Mouse (Mus musculus) forebrain, embryonic 14.5 days (tissue): ENCODE results near the gene Ltbp4. TPM values are rescaled to one million over a fixed set of nuclear protein-coding genes. Genes with fewer than 3 reads are reported as not detected.

ENCODE experiments used
- ATAC-seq: fragments of 200-750 bp; cut with Nextera tagmentation; 2 replicates; pipeline ENCODE4 v1.8.0; 2017; ENCODE audit warnings: mild to moderate bottlenecking, moderate library complexity
- DNase-seq: peaks from one replicate; pipeline ENCODE4 v3.0.0-alpha.2; 2015; ENCODE audit warnings: low spot score
- H3K27ac ChIP-seq: fragments of 300-500 bp; sonication (generic); 2 replicates; pipeline ENCODE4 v1.5.1; 2014; ENCODE audit warnings: low read depth, mild to moderate bottlenecking, control low read depth, low read length, moderate library complexity
- H3K27me3 ChIP-seq: fragments of 300-500 bp; sonication (generic); replicated peaks from 2 replicates; pipeline ENCODE4 v1.6.1; 2014; ENCODE audit warnings: low read length, control low read depth, mixed read lengths; ENCODE audit not compliant: control insufficient read depth, insufficient read depth
- H3K36me3 ChIP-seq: fragments of 300-500 bp; sonication (generic); 2 replicates; pipeline ENCODE4 v1.6.1; 2014; ENCODE audit warnings: low read length, control low read depth; ENCODE audit not compliant: control insufficient read depth, insufficient read depth
- H3K4me1 ChIP-seq: fragments of 300-500 bp; sonication (generic); 2 replicates; pipeline ENCODE4 v1.6.1; 2014; ENCODE audit warnings: antibody characterized with exemption, low read length, control low read depth; ENCODE audit not compliant: control insufficient read depth, insufficient read depth
- H3K4me2 ChIP-seq: fragments of 300-500 bp; sonication (generic); 2 replicates; pipeline ENCODE4 v1.6.1; 2014; ENCODE audit warnings: mild to moderate bottlenecking, control low read depth, low read length
- H3K4me3 ChIP-seq: fragments of 300-500 bp; sonication (generic); 2 replicates; pipeline ENCODE4 v1.5.1; 2014; ENCODE audit warnings: low read depth, low read length, control low read depth
- H3K9ac ChIP-seq: fragments of 300-500 bp; sonication (generic); 2 replicates; pipeline ENCODE4 v1.6.1; 2014; ENCODE audit warnings: mild to moderate bottlenecking, low read length, control low read depth, moderate library complexity
- H3K9me3 ChIP-seq: fragments of 300-500 bp; sonication (generic); replicated peaks from 2 replicates; pipeline ENCODE4 v1.6.1; 2016; ENCODE audit warnings: low read length, control low read depth, mixed read lengths; ENCODE audit not compliant: control insufficient read depth
- WGBS: fragments of 180-500 bp; shearing (Covaris S2); extraction: QIAGEN DNeasy Blood & Tissue Kit; methylation state at CpG from one replicate; pipeline ENCODE4 v1.1.7; 2014; 5-methylcytosine and 5-hydroxymethylcytosine counted together
- polyA plus RNA-seq: library from polyadenylated mRNA; unstranded; fragments of >200 nt; fragmentation: Nextera tagmentation; extraction: Ambion mirVana; gene quantifications from 2 replicates; pipeline ENCODE4 v1.2.1, GENCODE M21; 2014

Ltbp4 gene
- polyA plus RNA-seq, 1 experiment from 2014 or later: 8.0 TPM

DNA sequence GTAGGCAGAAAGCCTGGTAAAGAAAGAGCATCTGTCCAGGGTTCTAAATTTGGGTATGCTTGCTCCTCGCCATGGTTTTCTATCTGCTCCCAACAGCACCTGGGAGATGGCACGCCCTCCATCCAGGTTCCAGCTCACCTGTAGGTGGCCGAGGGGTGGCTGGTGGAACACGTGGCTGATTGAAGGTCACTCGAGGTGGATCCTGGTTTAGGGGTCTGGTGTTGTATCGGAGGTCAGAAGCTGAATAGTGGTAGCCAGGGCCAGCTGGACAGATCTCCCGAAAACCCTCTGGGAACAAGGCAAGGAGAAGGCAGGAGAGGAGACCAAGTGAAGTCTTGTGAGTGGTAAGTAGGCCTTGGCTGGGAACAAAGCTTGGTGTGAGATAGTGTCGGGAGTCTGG is 10.0 kb downstream of the Ltbp4 start:
- Histone ChIP-seq H3K4me3 (no peak overlapping the region), H3K4me1 (peaks cover 11% of the 10 kb centered on the region), H3K27me3 (peaks cover 71% of the 10 kb centered on the region), H3K9ac (no peak overlapping the region), H3K4me2 (no peak overlapping the region), H3K36me3 (0 out of 2 replicates have a peak, but pooled peaks cover 4% of the 10 kb centered on the region), H3K27ac (no peak overlapping the region), H3K9me3 (no peaks in the 10 kb centered on the region)
- WGBS: 93% methylated on average over 8 of the region's 8 CpGs
- DNase-seq (no peak), ATAC-seq (no peak)

DNA sequence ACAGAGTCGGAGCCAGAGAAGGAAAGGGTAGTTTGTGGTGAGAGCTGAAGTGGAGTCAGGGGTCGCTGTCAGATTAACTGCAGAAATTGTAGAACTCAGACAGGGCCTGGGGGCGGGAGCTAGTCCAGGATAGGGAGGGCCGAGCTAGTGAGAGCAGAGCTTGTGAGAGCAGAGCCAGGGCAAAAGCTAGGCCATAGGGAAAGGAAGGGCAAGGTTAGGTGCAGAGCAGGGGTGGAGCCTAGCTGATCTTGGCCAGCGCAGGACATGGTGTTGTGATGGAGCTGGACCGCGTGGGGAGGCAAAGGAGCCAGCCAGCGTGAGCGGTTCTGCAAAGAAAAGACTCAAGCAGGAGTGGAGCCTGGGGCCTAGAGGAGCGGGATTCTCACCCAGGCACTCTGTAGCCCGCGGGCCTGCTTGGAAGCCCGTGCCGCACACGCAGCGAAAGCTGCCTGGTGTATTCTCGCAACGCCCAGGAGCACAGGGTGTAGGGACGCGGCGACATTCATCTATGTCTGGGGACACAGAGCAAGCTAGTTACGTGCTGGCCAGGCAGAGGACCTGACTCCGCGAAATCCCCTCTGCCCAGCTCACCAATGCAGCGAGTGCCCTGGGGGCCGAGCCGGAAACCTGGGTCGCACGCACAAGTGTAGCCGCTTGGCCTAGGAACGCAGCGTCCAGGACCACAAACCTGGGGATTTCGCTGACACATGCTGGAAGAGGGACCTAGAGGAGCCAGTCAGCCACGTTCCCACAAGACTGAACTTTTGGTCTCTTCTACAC is 11.2 kb downstream of the Ltbp4 start:
- no peaks in the 10 kb centered on the region for H3K9me3 ChIP-seq
- no peak for ATAC-seq
- peaks cover 11% of the 10 kb centered on the region for H3K4me1 ChIP-seq
- peak overlapping the region; percentile 46; the same call in 1 of the 2 replicates for H3K4me2 ChIP-seq
- H3K36me3 ChIP-seq: 0 out of 2 replicates have a peak, but pooled peaks cover 4% of the 10 kb centered on the region
- H3K27me3 ChIP-seq: peaks cover 59% of the 10 kb centered on the region
- no peak for DNase-seq
- WGBS: 41% methylated on average over 34 of the region's 34 CpGs
- H3K9ac ChIP-seq: no peak overlapping the region
- H3K27ac ChIP-seq: no peak overlapping the region
- peak overlapping the region; percentile 19; the same call in 1 of the 2 replicates for H3K4me3 ChIP-seq

DNA sequence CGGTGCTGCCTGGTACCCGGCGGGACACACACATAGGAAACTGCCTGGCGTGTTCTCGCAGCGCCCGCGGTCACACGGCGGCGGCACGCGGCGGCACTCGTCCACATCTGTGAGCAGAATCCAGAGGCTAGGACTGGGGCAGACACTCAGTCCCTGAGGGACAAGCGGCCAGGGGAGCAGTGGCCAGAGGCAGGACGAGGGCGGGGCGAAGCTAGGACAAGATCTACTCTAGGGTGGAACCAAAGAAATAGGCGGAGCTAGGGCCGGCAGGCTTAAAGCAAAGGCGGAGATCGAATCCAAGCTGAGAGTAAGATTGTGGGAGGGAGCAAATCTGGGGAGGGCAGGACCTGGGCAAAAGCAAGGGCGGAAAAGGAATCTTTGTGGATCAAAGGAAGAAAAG is 11.8 kb downstream of the Ltbp4 start:
- no peak overlapping the region for H3K27ac ChIP-seq
- peaks cover 6% of the 10 kb centered on the region for H3K4me1 ChIP-seq
- H3K36me3 ChIP-seq: 0 out of 2 replicates have a peak, but pooled peaks cover 4% of the 10 kb centered on the region
- DNase-seq: no peak
- WGBS: 3% methylated on average over 24 of the region's 24 CpGs
- no peaks in the 10 kb centered on the region for H3K9me3 ChIP-seq
- no peak for ATAC-seq
- peak overlapping the region; percentile 49 for H3K9ac ChIP-seq
- peak overlapping the region; percentile 46 for H3K4me2 ChIP-seq
- peaks cover 53% of the 10 kb centered on the region for H3K27me3 ChIP-seq
- peak overlapping the region; percentile 19; the same call in 1 of the 2 replicates for H3K4me3 ChIP-seq

DNA sequence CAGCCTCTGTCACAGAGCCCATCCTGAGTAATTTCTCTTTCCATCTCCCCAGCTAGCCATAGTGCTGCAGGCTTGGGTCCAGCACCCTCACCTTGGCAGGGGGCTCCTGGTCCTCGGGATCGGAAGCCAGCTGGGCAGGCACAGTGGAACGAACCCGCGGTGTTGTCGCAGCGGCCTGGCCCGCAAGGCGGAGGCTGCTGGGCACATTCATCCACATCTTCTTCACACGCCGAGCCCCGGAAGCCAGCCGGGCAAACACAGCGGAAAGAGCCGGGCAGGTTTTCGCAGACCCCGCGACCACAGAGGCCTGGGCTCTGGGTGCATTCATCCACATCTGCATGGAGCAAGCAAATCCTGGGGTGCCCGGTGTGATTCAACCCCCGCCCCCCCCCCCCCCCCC is 12.6 kb downstream of the Ltbp4 start:
- Histone ChIP-seq H3K27me3 (peaks cover 46% of the 10 kb centered on the region), H3K4me3 (no peak overlapping the region), H3K36me3 (0 out of 2 replicates have a peak, but pooled peaks cover 4% of the 10 kb centered on the region), H3K4me2 (no peak overlapping the region), H3K9ac (no peak overlapping the region), H3K9me3 (no peaks in the 10 kb centered on the region), H3K27ac (no peak overlapping the region), H3K4me1 (peaks cover 6% of the 10 kb centered on the region; the same call in 1 of the 2 replicates)
- 59% methylated on average over 18 of the region's 20 CpGs for WGBS
- no peak for ATAC-seq
- DNase-seq: no peak

DNA sequence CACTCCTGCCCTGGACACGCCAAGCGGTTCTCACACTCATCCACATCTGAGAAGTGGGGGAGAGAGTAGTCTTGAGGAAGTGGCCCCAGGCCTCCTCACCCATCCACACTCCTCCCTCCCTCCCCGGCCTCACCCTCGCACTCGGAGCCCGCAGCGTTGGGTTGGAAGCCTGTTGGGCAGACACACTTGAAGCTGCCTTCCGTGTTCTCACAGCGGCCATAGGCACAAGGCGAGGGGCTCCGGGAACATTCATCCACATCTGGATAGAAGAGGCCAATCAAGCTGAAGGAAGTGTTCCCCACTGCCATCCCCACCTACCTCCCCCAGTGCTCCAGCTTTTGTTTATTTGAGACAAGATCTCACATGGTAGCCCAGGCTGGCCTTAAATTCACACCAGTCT is 13.3 kb downstream of the Ltbp4 start:
- no peak overlapping the region for H3K9ac ChIP-seq

DNA sequence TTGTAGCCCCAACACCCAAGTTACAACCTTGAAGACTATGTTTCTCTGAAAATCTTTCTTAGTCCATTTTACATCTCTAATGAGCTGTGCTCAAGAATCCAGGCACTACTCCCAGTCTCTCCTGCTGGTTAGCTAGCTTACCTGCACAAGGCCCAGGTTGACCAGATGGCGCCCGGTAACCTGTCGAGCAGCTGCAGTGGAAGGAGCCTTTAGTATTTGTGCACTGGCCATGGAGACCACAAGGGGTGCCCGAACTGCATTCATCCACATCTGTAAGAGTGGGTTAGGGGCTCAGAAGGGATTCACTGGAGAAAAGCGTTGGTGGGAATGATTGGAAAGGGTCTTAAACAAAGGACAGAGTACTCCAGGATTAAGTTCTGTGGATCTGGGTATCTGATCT is 14.5 kb downstream of the Ltbp4 start:
- H3K27ac ChIP-seq: no peak overlapping the region
- H3K9me3 ChIP-seq: no peaks in the 10 kb centered on the region
- H3K4me1 ChIP-seq: peaks cover 6% of the 10 kb centered on the region; the same call in 1 of the 2 replicates
- WGBS: 88% methylated on average over 5 of the region's 5 CpGs
- H3K36me3 ChIP-seq: 0 out of 2 replicates have a peak, but pooled peaks cover 5% of the 10 kb centered on the region
- no peak overlapping the region for H3K4me3 ChIP-seq
- no peak overlapping the region for H3K9ac ChIP-seq
- ATAC-seq: no peak
- H3K27me3 ChIP-seq: peaks cover 28% of the 10 kb centered on the region
- no peak for DNase-seq
- no peak overlapping the region for H3K4me2 ChIP-seq

More for the DNA sequence above, 13.3 kb downstream of the Ltbp4 start:
- no peak overlapping the region for H3K27ac ChIP-seq
- H3K36me3 ChIP-seq: 0 out of 2 replicates have a peak, but pooled peaks cover 7% of the 10 kb centered on the region
- DNase-seq (no peak), ATAC-seq (no peak)
- H3K4me3 ChIP-seq: no peak overlapping the region
- H3K4me1 ChIP-seq: peaks cover 6% of the 10 kb centered on the region; the same call in 1 of the 2 replicates
- no peaks in the 10 kb centered on the region for H3K9me3 ChIP-seq
- H3K27me3 ChIP-seq: peaks cover 39% of the 10 kb centered on the region
- WGBS: 96% methylated on average over 11 of the region's 11 CpGs
- no peak overlapping the region for H3K4me2 ChIP-seq

DNA sequence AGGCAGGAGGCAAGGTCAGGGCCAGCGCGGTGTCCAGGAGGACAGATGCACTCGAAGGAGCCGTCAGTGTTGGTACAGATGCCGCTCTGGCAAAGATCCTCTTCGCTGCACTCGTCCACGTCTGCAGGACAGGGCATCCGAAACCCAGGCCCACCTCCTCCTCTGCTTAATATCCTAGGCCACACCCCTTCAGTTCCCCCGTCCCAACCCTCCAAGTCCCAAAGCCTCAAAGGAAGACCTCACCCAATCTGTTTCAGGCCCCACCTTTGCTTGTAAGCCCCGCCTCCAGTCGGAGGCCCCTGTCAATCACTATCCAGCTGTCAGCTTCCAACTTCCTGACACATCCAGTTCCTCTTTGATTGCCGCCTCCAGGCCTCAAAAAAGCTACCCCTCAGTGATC is 15.2 kb downstream of the Ltbp4 start:
- Histone ChIP-seq H3K4me1 (peaks cover 6% of the 10 kb centered on the region; the same call in 1 of the 2 replicates), H3K4me3 (no peak overlapping the region), H3K9ac (no peak overlapping the region), H3K9me3 (no peaks in the 10 kb centered on the region), H3K27me3 (peaks cover 20% of the 10 kb centered on the region), H3K27ac (no peak overlapping the region), H3K36me3 (0 out of 2 replicates have a peak, but pooled peaks cover 5% of the 10 kb centered on the region), H3K4me2 (no peak overlapping the region)
- ATAC-seq (no peak), DNase-seq (no peak)
- 25% methylated on average over 13 of the region's 13 CpGs for whole genome bisulfite sequencing

DNA sequence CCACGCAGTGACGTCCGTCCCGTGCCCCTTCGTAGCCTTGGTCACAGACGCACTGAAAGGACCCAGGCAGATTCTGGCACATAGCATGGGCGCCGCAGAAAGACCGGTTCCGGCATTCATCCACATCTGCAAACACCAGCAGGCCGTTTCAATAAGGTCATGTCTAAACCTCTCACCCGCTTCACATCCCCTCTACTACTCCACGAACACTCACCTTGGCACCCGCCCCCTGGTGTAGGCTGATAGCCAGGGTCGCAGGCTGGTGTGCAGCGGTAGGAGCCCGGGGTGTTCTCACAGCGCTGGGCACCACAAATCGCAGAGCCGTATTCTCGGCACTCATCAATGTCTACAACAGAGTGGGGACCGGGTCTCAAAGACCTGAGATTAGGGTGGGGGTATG is 18.1 kb downstream of the Ltbp4 start:
- H3K27me3 ChIP-seq: no peaks in the 10 kb centered on the region
- no peak overlapping the region for H3K4me3 ChIP-seq
- no peak overlapping the region for H3K27ac ChIP-seq
- DNase-seq (no peak), ATAC-seq (no peak)
- no peak overlapping the region for H3K9ac ChIP-seq
- 91% methylated on average over 22 of the region's 22 CpGs for WGBS
- no peaks in the 10 kb centered on the region for H3K9me3 ChIP-seq
- H3K4me1 ChIP-seq: peaks cover 3% of the 10 kb centered on the region; the same call in 1 of the 2 replicates
- H3K36me3 ChIP-seq: 0 out of 2 replicates have a peak, but pooled peaks cover 5% of the 10 kb centered on the region
- no peak overlapping the region for H3K4me2 ChIP-seq

DNA sequence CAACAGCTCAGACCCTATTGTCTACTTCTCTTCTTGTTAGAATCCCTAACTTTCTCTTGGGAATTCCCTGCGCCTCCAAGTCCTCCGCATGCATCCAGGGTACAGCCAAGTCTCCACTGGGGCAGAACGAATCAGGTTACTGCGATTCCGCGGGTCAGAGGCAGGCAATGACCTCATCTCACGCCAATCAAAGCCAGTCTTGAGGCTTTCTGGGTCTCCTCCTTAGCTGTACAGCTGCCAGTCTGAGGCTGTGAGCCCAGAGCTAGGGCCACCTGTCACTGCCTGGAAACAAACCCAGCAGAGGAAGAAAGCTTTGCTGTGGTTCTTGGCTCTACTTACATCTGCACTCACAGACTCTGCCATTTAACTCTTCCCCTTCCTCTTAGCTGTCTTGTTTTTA is 21.5 kb downstream of the Ltbp4 start:
- DNase-seq (peak; percentile 82), ATAC-seq (peak; percentile 85)
- H3K9me3 ChIP-seq: 0 out of 2 replicates have a peak, but pooled peaks cover 4% of the 10 kb centered on the region
- peaks cover 3% of the 10 kb centered on the region; the same call in 1 of the 2 replicates for H3K4me1 ChIP-seq
- H3K4me2 ChIP-seq: no peak overlapping the region
- H3K36me3 ChIP-seq: 0 out of 2 replicates have a peak, but pooled peaks cover 6% of the 10 kb centered on the region
- H3K4me3 ChIP-seq: no peak overlapping the region
- H3K27ac ChIP-seq: no peak overlapping the region
- 24% methylated on average over 7 of the region's 7 CpGs for WGBS
- H3K27me3 ChIP-seq: no peaks in the 10 kb centered on the region
- 0 out of 2 replicates have a peak overlapping the region, but pooled peaks have one; percentile 13 for H3K9ac ChIP-seq
